Mouse (Mus musculus) MEL (cell line): ENCODE results near the gene Relb. TPM values are rescaled to one million over a fixed set of nuclear protein-coding genes. Genes with fewer than 3 reads are reported as not detected.

Experiments
- DNase-seq: peaks from one replicate; pipeline ENCODE4 v3.0.0; 2011; ENCODE audit warnings: low read depth, low spot score
- H3K27ac ChIP-seq: 2 replicates; pipeline ENCODE4 v1.5.1; 2012; ENCODE audit warnings: low read depth, mild to moderate bottlenecking, control low read depth, low read length, moderate library complexity; ENCODE audit not compliant: control insufficient read depth
- H3K27me3 ChIP-seq, 2 experiments: fragments of 150-350 bp in 1 of 2; sonication (generic) in 1 of 2; 2 replicates each; pipeline ENCODE4 v1.6.1; 2012; ENCODE audit warnings: low read length in 2 of 2, mild to moderate bottlenecking in 2 of 2, improper control_type of control experiment in 1 of 2, moderate library complexity in 1 of 2; ENCODE audit not compliant: insufficient read depth in 2 of 2, control insufficient read depth in 1 of 2
- H3K36me3 ChIP-seq, 2 experiments: 2 replicates each; pipeline ENCODE4 v1.6.1; 2012 to 2014; ENCODE audit warnings: low read length in 2 of 2, improper control_type of control experiment in 1 of 2, inconsistent platforms in 1 of 2, mild to moderate bottlenecking in 1 of 2; ENCODE audit not compliant: insufficient read depth in 2 of 2, control insufficient read depth in 1 of 2
- H3K4me1 ChIP-seq, 2 experiments: fragments of 150-350 bp in 1 of 2; sonication (generic) in 1 of 2; 2 replicates each; pipeline ENCODE4 v1.6.1; 2012; ENCODE audit warnings: low read length in 2 of 2, improper control_type of control experiment in 1 of 2, mild to moderate bottlenecking in 1 of 2; ENCODE audit not compliant: insufficient read depth in 2 of 2, control insufficient read depth in 1 of 2
- H3K4me3 ChIP-seq, 2 experiments: fragments of 150-350 bp in 1 of 2; sonication (generic) in 1 of 2; 2 replicates each; pipeline ENCODE4 v1.5.1; 2012; ENCODE audit warnings: low read depth in 2 of 2, low read length in 2 of 2, mild to moderate bottlenecking in 2 of 2, moderate library complexity in 2 of 2, control low read depth in 1 of 2, improper control_type of control experiment in 1 of 2; ENCODE audit not compliant: control insufficient read depth in 1 of 2, insufficient read depth in 1 of 2
- H3K79me2 ChIP-seq: 2 replicates; pipeline ENCODE4 v1.6.1; 2012; ENCODE audit warnings: mild to moderate bottlenecking, low read length, moderate library complexity; ENCODE audit not compliant: control insufficient read depth, poor library complexity, insufficient read depth
- H3K9ac ChIP-seq: 2 replicates; pipeline ENCODE4 v1.6.1; 2012; ENCODE audit warnings: low read depth, mild to moderate bottlenecking, control low read depth, low read length, moderate library complexity; ENCODE audit not compliant: control insufficient read depth, poor library complexity, severe bottlenecking
- H3K9me3 ChIP-seq: fragments of 150-350 bp; sonication (generic); replicated peaks from 2 replicates; pipeline ENCODE4 v1.6.1; 2012; ENCODE audit warnings: mild to moderate bottlenecking, low read length, improper control_type of control experiment, moderate library complexity; ENCODE audit not compliant: insufficient read depth
- BHLHE40 ChIP-seq: IDR thresholded peaks from 2 replicates; pipeline ENCODE4 v1.6.1; 2012; ENCODE audit warnings: low read depth, mild to moderate bottlenecking, inconsistent platforms, low read length, improper control_type of control experiment, borderline replicate concordance
- CTCF ChIP-seq, 3 experiments: IDR thresholded peaks in 2 of 3; conservative IDR thresholded peaks in 1 of 3; 2 replicates each; pipeline ENCODE4 v1.5.1; 2011 to 2012; ENCODE audit warnings: low read length in 3 of 3, low read depth in 2 of 3, mild to moderate bottlenecking in 2 of 3, improper control_type of control experiment in 1 of 3, inconsistent platforms in 1 of 3, mixed read lengths in 1 of 3, moderate library complexity in 1 of 3; ENCODE audit not compliant: control insufficient read depth in 1 of 3, insufficient read depth in 1 of 3, poor library complexity in 1 of 3, severe bottlenecking in 1 of 3
- GABPA ChIP-seq: IDR thresholded peaks from 2 replicates; pipeline ENCODE4 v1.6.1; 2012; ENCODE audit warnings: low read depth, mild to moderate bottlenecking, inconsistent platforms, low read length, improper control_type of control experiment, moderate library complexity
- GATA1 ChIP-seq: IDR thresholded peaks from 2 replicates; pipeline ENCODE4 v1.6.1; 2011; ENCODE audit warnings: low read depth, low read length, improper control_type of control experiment
- HCFC1 ChIP-seq: IDR thresholded peaks from 2 replicates; pipeline ENCODE4 v1.6.1; 2012; ENCODE audit warnings: low read depth, mild to moderate bottlenecking, inconsistent platforms, low read length, improper control_type of control experiment, moderate library complexity
- MAX ChIP-seq: IDR thresholded peaks from 2 replicates; pipeline ENCODE4 v1.6.1; 2011; ENCODE audit warnings: low read length, improper control_type of control experiment
- MEF2A ChIP-seq: IDR thresholded peaks from 2 replicates; pipeline ENCODE4 v1.6.1; 2014; ENCODE audit warnings: low read depth, mild to moderate bottlenecking, inconsistent platforms, low read length, improper control_type of control experiment; ENCODE audit not compliant: poor library complexity, insufficient replicate concordance, severe bottlenecking; ENCODE audit errors: extremely low read depth
- MXI1 ChIP-seq: IDR thresholded peaks from 2 replicates; pipeline ENCODE4 v1.6.1; 2011; ENCODE audit warnings: mild to moderate bottlenecking, low read depth, low read length, improper control_type of control experiment
- MYB ChIP-seq: IDR thresholded peaks from 2 replicates; pipeline ENCODE4 v1.6.1; 2011; ENCODE audit warnings: mild to moderate bottlenecking, low read depth, low read length, improper control_type of control experiment
- MYC ChIP-seq: IDR thresholded peaks from 2 replicates; pipeline ENCODE4 v1.6.1; 2011; ENCODE audit warnings: low read depth, mild to moderate bottlenecking, low read length, improper control_type of control experiment, moderate library complexity
- NELFE ChIP-seq: IDR thresholded peaks from 2 replicates; pipeline ENCODE4 v1.6.1; 2011; ENCODE audit warnings: low read depth, low read length, improper control_type of control experiment
- NRF1 ChIP-seq: IDR thresholded peaks from 2 replicates; pipeline ENCODE4 v1.6.1; 2014; ENCODE audit warnings: low read depth, mild to moderate bottlenecking, inconsistent platforms, low read length, improper control_type of control experiment, moderate library complexity; ENCODE audit not compliant: poor library complexity, insufficient read depth, severe bottlenecking
- POLR2A ChIP-seq, 2 experiments: IDR thresholded peaks; 2 replicates each; pipeline ENCODE4 v1.6.1; 2011 to 2012; ENCODE audit warnings: low read length in 2 of 2, mild to moderate bottlenecking in 2 of 2, control low read depth in 1 of 2, improper control_type of control experiment in 1 of 2, low read depth in 1 of 2, moderate library complexity in 1 of 2; ENCODE audit not compliant: control insufficient read depth in 1 of 2, insufficient read depth in 1 of 2, poor library complexity in 1 of 2
- POLR2AphosphoS2 ChIP-seq: IDR thresholded peaks from 2 replicates; pipeline ENCODE4 v1.6.1; 2011; ENCODE audit warnings: low read length, improper control_type of control experiment
- POLR2AphosphoS5 ChIP-seq: IDR thresholded peaks from 2 replicates; pipeline ENCODE4 v1.6.1; 2012; ENCODE audit warnings: low read depth, borderline replicate concordance, mild to moderate bottlenecking, inconsistent platforms, low read length, moderate library complexity, mixed read lengths
- SIN3A ChIP-seq: IDR thresholded peaks from 2 replicates; pipeline ENCODE4 v1.6.1; 2012; ENCODE audit warnings: low read length, improper control_type of control experiment, inconsistent platforms
- TBP ChIP-seq: IDR thresholded peaks from 2 replicates; pipeline ENCODE4 v1.8.0; 2011; ENCODE audit warnings: low read depth, low read length, improper control_type of control experiment
- TCF12 ChIP-seq: IDR thresholded peaks from 2 replicates; pipeline ENCODE4 v1.6.1; 2014; ENCODE audit warnings: low read depth, mild to moderate bottlenecking, inconsistent platforms, low read length, improper control_type of control experiment, moderate library complexity
- USF1 ChIP-seq: IDR thresholded peaks from 2 replicates; pipeline ENCODE4 v1.6.1; 2014; ENCODE audit warnings: low read depth, mild to moderate bottlenecking, inconsistent platforms, low read length, improper control_type of control experiment, moderate library complexity
- ZC3H11A ChIP-seq: IDR thresholded peaks from 2 replicates; pipeline ENCODE4 v1.6.1; 2012; ENCODE audit warnings: low read depth, mild to moderate bottlenecking, inconsistent platforms, low read length, improper control_type of control experiment
- ZKSCAN1 ChIP-seq: IDR thresholded peaks from 2 replicates; pipeline ENCODE4 v1.6.1; 2012; ENCODE audit warnings: low read depth, mild to moderate bottlenecking, inconsistent platforms, low read length, improper control_type of control experiment, moderate library complexity
- ZNF384 ChIP-seq: IDR thresholded peaks from 2 replicates; pipeline ENCODE4 v1.6.1; 2012; ENCODE audit warnings: low read depth, mild to moderate bottlenecking, inconsistent platforms, low read length, improper control_type of control experiment
- polyA plus RNA-seq, 2 experiments: library from polyadenylated mRNA; stranded (reverse) in 1 of 2; unstranded in 1 of 2; fragments of >175 nt in 1 of 2; fragments of >200 nt in 1 of 2; gene quantifications; 2 replicates each; pipeline versions ENCODE4 v1.2.1 to v1.2.4; 2012; ENCODE audit warnings: low replicate concordance in 2 of 2, low read depth in 1 of 2; ENCODE audit not compliant: insufficient read length in 2 of 2, insufficient read depth in 1 of 2, missing spikeins in 1 of 2
- total RNA-seq: library from RNA; depleted of rRNA; stranded (reverse); fragments of 300-350 nt; gene quantifications from 2 replicates; pipeline ENCODE4 v1.2.3, GENCODE M21; 2012

Gene Relb
- total and polyA plus RNA-seq, 3 experiments = 6.2 to 7.7 TPM; not detected in 1

DNA sequence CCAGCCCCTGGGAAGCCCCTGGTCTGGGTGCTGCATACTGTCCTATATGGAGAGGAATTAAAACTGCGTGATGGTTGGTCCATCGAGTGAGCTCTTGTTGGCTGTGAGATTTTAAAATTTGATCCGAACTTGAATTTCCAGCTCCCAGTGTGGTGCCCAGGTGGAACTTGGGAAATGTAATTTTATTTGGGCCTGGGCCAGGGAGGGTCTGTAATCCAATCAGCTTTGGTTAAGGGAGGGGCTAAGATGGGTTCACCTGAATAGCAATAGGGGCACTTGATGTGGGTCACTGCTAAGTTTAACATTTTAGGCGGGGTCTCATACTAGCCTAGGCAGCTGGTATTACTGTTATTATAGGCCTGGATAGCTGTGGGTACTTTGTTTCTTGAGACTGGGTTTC, 50.8 kb downstream of the Relb start:
- Histone ChIP-seq H3K4me3 (peak overlapping the region; percentile 66), H3K9ac (peak overlapping the region; percentile 75)

GRCm38 (mm10) chr7:19577877-19578414, 51.3 kb downstream of the Relb start:
- Histone ChIP-seq H3K9me3 (no peaks in the 10 kb centered on the region), H3K36me3 (peaks cover 0 to 9% of the 10 kb centered on the region in 2 experiments; a peak in 2 of 4 replicates), H3K9ac (peak overlapping the region; percentile 75), H3K27ac (peak overlapping the region; percentile 26), H3K79me2 (peaks cover 8% of the 10 kb centered on the region; the same call in 1 of the 2 replicates), H3K4me3 (peak overlapping the region; percentile 66), H3K4me1 (peaks cover 2 to 9% of the 10 kb centered on the region in 2 experiments; a peak in 3 of 4 replicates), H3K27me3 (no peaks in the 10 kb centered on the region)
- peak; percentile 83 for DNase-seq
- TF ChIP-seq TBP (peak; percentile 50; the same call in 1 of the 2 replicates), SIN3A (0 out of 2 replicates have a peak, but pooled peaks have one; percentile 10), POLR2A (IDR thresholded peaks at IDR 0.05; ENCODE audit: control insufficient read depth in 1 of 2, insufficient read depth in 1 of 2, low read depth in 1 of 2, low read length in 2 of 2, poor library complexity in 1 of 2) (peak; percentile 2 to 64; a peak in 1 of 4 replicates), NRF1 (no peak)

More for the DNA sequence above, 50.8 kb downstream of the Relb start:
- Histone ChIP-seq H3K27ac (0 out of 2 replicates have a peak overlapping the region, but pooled peaks have one; percentile 15), H3K9me3 (no peaks in the 10 kb centered on the region), H3K27me3 (no peaks in the 10 kb centered on the region), H3K4me1 (peaks cover 2 to 9% of the 10 kb centered on the region in 2 experiments; a peak in 3 of 4 replicates), H3K36me3 (peaks cover 0 to 9% of the 10 kb centered on the region in 2 experiments; a peak in 2 of 4 replicates), H3K79me2 (peaks cover 5% of the 10 kb centered on the region; the same call in 1 of the 2 replicates)
- TF ChIP-seq USF1 (no peak), TCF12 (no peak), MYB (no peak)
- no peak for DNase-seq

DNA sequence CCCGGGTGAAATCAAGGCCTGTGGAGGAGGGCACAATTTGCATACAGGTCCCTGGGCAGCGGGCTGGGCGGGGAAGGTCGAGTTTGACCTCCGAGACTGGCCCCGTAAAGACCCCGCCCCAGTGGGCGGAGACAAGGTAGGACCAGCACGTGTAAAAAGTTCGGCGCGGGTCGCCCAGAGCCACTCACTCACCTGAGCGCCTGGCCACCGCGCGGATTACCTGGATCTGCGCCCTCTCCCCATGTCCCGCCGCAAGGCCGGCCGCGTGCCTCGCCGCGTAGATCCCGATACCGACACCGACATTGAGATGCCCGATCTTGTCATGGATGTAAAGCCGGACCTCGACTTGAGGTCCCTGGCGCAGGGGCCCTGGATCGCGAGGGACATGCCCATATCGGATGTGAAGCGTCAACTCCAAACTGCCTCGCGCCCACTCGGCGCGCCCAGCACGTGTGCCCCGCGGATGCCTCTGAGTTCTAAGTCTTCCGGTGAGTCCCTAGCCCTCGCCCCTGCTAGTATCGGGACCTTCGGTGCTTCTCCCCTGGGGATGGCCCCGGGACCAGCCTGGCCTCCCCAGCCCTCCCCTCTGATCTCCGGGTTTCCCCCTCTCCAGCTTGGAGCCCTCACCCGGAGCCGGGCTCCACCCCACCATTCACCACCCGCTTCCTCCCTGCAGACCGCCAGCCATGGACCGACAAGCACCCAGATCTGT, 51.9 kb downstream of the Relb start, which contains the start of the genes Zfp296 and Gemin7:
TSS of gene Zfp296 (plus strand) at position 147 of the 712 bp plus-strand sequence.
TSS of gene Gemin7 (minus strand) at position 455 of the 712 bp plus-strand sequence.
- TF ChIP-seq NELFE (peak; percentile 27; the same call in 1 of the 2 replicates), ZKSCAN1 (no peak), ZNF384 (no peak), MXI1 (peak; percentile 82), BHLHE40 (peak; percentile 48), MAX (peak; percentile 92), POLR2AphosphoS5 (no peak), GABPA (no peak), MYB (no peak), MYC (peak; percentile 73), HCFC1 (no peak), TBP (no peak), GATA1 (no peak), SIN3A (no peak), NRF1 (no peak), ZC3H11A (no peak), POLR2AphosphoS2 (no peak), POLR2A (IDR thresholded peaks at IDR 0.05; ENCODE audit: control insufficient read depth in 1 of 2, insufficient read depth in 1 of 2, low read depth in 1 of 2, low read length in 2 of 2, poor library complexity in 1 of 2) (peak in 1 of 2 experiments; percentile 12; a peak in 2 of 4 replicates), MEF2A (no peak), CTCF (IDR thresholded peaks at IDR 0.05 in 2 of 3, conservative IDR thresholded peaks at IDR 0.05 in 1 of 3; ENCODE audit: control insufficient read depth in 1 of 3, insufficient read depth in 1 of 3, low read depth in 2 of 3, low read length in 3 of 3, poor library complexity in 1 of 3, severe bottlenecking in 1 of 3) (no peak)
- Histone ChIP-seq H3K4me3 (peak within 1 kb of the TSS; percentile 66), H3K27ac (peak within 1 kb of the TSS; percentile 26), H3K79me2 (peaks cover 15% of the 10 kb centered on the region), H3K9me3 (no peaks in the 10 kb centered on the region), H3K27me3 (no peaks in the 10 kb centered on the region), H3K36me3 (peaks cover 0 to 11% of the 10 kb centered on the region in 2 experiments; a peak in 2 of 4 replicates), H3K4me1 (peaks cover 2 to 10% of the 10 kb centered on the region in 2 experiments; a peak in 3 of 4 replicates), H3K9ac (peak within 1 kb of the TSS; percentile 75)
- peak; percentile 66 for DNase-seq
